8 mouse cellular contexts compared by ENCODE assay signal in genomic region chr10:56369073-56369472, GRCm38 (mm10). TPM values are rescaled to one million over a fixed set of nuclear protein-coding genes. Genes with fewer than 3 reads are reported as not detected.
A peak's percentile ranks its signal among the peaks of the same experiment; 100 is the strongest.
DNase-seq lines count a peak whose midpoint lies in the region; ATAC-seq and TF ChIP-seq lines count a peak whose summit lies in the region.

No protein-coding gene starts in this region.

- no peaks in the 10 kb centered on the region for H3K36me3 ChIP-seq in kidney, embryonic 14.5 days (ENCODE audit: control insufficient read depth, insufficient read depth, low read length)
- H3K36me3 ChIP-seq in limb, embryonic 14.5 days (ENCODE audit: control insufficient read depth, insufficient read depth, low read length): no peaks in the 10 kb centered on the region
- H3K36me3 ChIP-seq in neural tube, embryonic 14.5 days (ENCODE audit: control insufficient read depth, insufficient read depth, low read length): no peaks in the 10 kb centered on the region

- no peaks in the 10 kb centered on the region for H3K9me3 ChIP-seq in kidney, embryonic 14.5 days (ENCODE audit: control insufficient read depth, low read length)
- H3K9me3 ChIP-seq in limb, embryonic 14.5 days (ENCODE audit: control insufficient read depth, low read length): no peaks in the 10 kb centered on the region
- no peaks in the 10 kb centered on the region for H3K9me3 ChIP-seq in neural tube, embryonic 14.5 days (ENCODE audit: control insufficient read depth, low read length)

- no peaks in the 10 kb centered on the region for H3K27me3 ChIP-seq in kidney, embryonic 14.5 days (ENCODE audit: control insufficient read depth, insufficient read depth, low read length)
- no peaks in the 10 kb centered on the region for H3K27me3 ChIP-seq in limb, embryonic 14.5 days (ENCODE audit: control insufficient read depth, insufficient read depth, low read length)
- H3K27me3 ChIP-seq in neural tube, embryonic 14.5 days (ENCODE audit: control insufficient read depth, insufficient read depth, low read length): no peaks in the 10 kb centered on the region

- H3K4me3 ChIP-seq in kidney, embryonic 14.5 days (ENCODE audit: low read length): no peak overlapping the region
- no peak overlapping the region for H3K4me3 ChIP-seq in limb, embryonic 14.5 days (replicated peaks; ENCODE audit: low read length)
- no peak overlapping the region for H3K4me3 ChIP-seq in neural tube, embryonic 14.5 days (ENCODE audit: low read depth, low read length)

- TF ChIP-seq POLR2A in limb, embryonic 14.5 days (IDR thresholded peaks at IDR 0.05; ENCODE audit: borderline replicate concordance, extremely low read depth, insufficient read depth, insufficient read length): no peak

- no peak overlapping the region for H3K4me2 ChIP-seq in kidney, embryonic 14.5 days (replicated peaks; ENCODE audit: low read depth, low read length)
- no peak overlapping the region for H3K4me2 ChIP-seq in limb, embryonic 14.5 days (replicated peaks; ENCODE audit: low read depth, low read length, severe bottlenecking)
- H3K4me2 ChIP-seq in neural tube, embryonic 14.5 days (ENCODE audit: low read depth, low read length): no peak overlapping the region

- no peak overlapping the region for H3K27ac ChIP-seq in kidney, embryonic 14.5 days (ENCODE audit: low read depth, low read length)
- H3K27ac ChIP-seq in limb, embryonic 14.5 days (replicated peaks; ENCODE audit: low read depth, low read length): no peak overlapping the region
- no peak overlapping the region for H3K27ac ChIP-seq in neural tube, embryonic 14.5 days (ENCODE audit: low read depth, low read length)

- no peak overlapping the region for H3K9ac ChIP-seq in kidney, embryonic 14.5 days (ENCODE audit: low read depth, low read length)
- H3K9ac ChIP-seq in limb, embryonic 14.5 days (ENCODE audit: low read depth, low read length, severe bottlenecking): no peak overlapping the region
- no peak overlapping the region for H3K9ac ChIP-seq in neural tube, embryonic 14.5 days (replicated peaks; ENCODE audit: low read depth, low read length)

- DNase-seq in ovary, postnatal 10 days (ENCODE audit: low spot score): peak; percentile 38
- DNase-seq in ovary, adult 18-20 months (ENCODE audit: low spot score): no peak
- peak; percentile 87 for DNase-seq in embryo, embryonic 10 days (ENCODE audit: low spot score)
- peak; percentile 50 to 64 for DNase-seq in gastrocnemius, postnatal 36 days
- DNase-seq in limb, embryonic 14.5 days (ENCODE audit: low spot score): peak; percentile 80
- peak; percentile 18 to 24 for DNase-seq in thymus, adult 18-20 months

- ATAC-seq in kidney, embryonic 14.5 days (ENCODE audit: low FRiP score, low TSS enrichment): peak; percentile 67; the same call in 1 of the 2 replicates
- peak; percentile 69; the same call in 1 of the 2 replicates for ATAC-seq in limb, embryonic 14.5 days (ENCODE audit: low FRiP score, low read depth)
- ATAC-seq in neural tube, embryonic 14.5 days (ENCODE audit: low read depth): peak; percentile 68

- intact Hi-C loops in gastrocnemius, postnatal 36 days (cut with DNase I): loop anchor here (5.0 kb wide), 1 partner anchor 633 kb away; no protein-coding TSS in a partner anchor

- WGBS in kidney, embryonic 14.5 days: 22% methylated on average over 7 of the region's 7 CpGs
- 20% methylated on average over 7 of the region's 7 CpGs for WGBS in limb, embryonic 14.5 days
- 25% methylated on average over 7 of the region's 7 CpGs for WGBS in neural tube, embryonic 14.5 days

- 0 out of 2 replicates have a peak, but pooled peaks cover 2% of the 10 kb centered on the region for H3K4me1 ChIP-seq in kidney, embryonic 14.5 days (ENCODE audit: control insufficient read depth, insufficient read depth, low read length)
- peaks cover 6% of the 10 kb centered on the region; the same call in 1 of the 2 replicates for H3K4me1 ChIP-seq in limb, embryonic 14.5 days (ENCODE audit: control insufficient read depth, insufficient read depth, low read length)
- no peaks in the 10 kb centered on the region for H3K4me1 ChIP-seq in neural tube, embryonic 14.5 days (ENCODE audit: control insufficient read depth, insufficient read depth, low read length)

RNA-seq across cellular contexts. Expression of gene Gja1, which starts 8.1 kb away (rescaled TPM):
- total RNA-seq in gastrocnemius, postnatal 36 days (2021): 1 to 10 TPM; 9.3 to 9.6 TPM
- polyA plus RNA-seq in kidney, embryonic 14.5 days (2014; fragmentation: Nextera tagmentation; extraction: Ambion mirVana): 120 and 183 TPM in 2 replicates
- polyA plus RNA-seq in limb, embryonic 14.5 days (2012; rRNA removed): 86.4 and 102 TPM in 2 replicates
- 388 and 411 TPM in 2 replicates for polyA plus RNA-seq in limb, embryonic 14.5 days (2014; fragmentation: Nextera tagmentation; extraction: Ambion mirVana)
- 38.4 and 111 TPM in 2 replicates for polyA plus RNA-seq in neural tube, embryonic 14.5 days (2014; fragmentation: Nextera tagmentation; extraction: Ambion mirVana)
